Mouse (Mus musculus): Measurements from ENCODE around the gene Acsl5. TPM values are rescaled to one million over a fixed set of nuclear protein-coding genes. Genes with fewer than 3 reads are reported as not detected.

The Acsl5 gene
- total and polyA plus RNA-seq, 3 experiments = 21.8 to 111 (median 30.1) TPM

Other genes with a start within 250 kb of the Acsl5 start
- 24.8 and 26.1 TPM in 2 replicates for gene Gpam, start 124.7 kb upstream of the Acsl5 start, total RNA-seq (2014; fragmentation: Nextera tagmentation)
- 25.0 and 26.7 TPM in 2 replicates for gene Gpam, start 124.7 kb upstream of the Acsl5 start, total RNA-seq (2017)
- 6.8 and 10.3 TPM in 2 replicates for gene Gpam, start 124.7 kb upstream of the Acsl5 start, polyA plus RNA-seq (2012)
- gene Tectb, start 71.2 kb upstream of the Acsl5 start, total RNA-seq (2014; fragmentation: Nextera tagmentation) = not detected in 2 replicates
- 0.11 and 0.17 TPM in 2 replicates for gene Tectb, start 71.2 kb upstream of the Acsl5 start, total RNA-seq (2017)
- not detected in 2 replicates for gene Tectb, start 71.2 kb upstream of the Acsl5 start, polyA plus RNA-seq (2012)
- not detected in 2 replicates for gene Gucy2g, start 10.7 kb upstream of the Acsl5 start, total RNA-seq (2014; fragmentation: Nextera tagmentation)
- gene Gucy2g, start 10.7 kb upstream of the Acsl5 start, total RNA-seq (2017) = 0.11 TPM in 1 of 2 replicates, not detected in the other
- not detected in 2 replicates for gene Gucy2g, start 10.7 kb upstream of the Acsl5 start, polyA plus RNA-seq (2012)
- 50.4 and 51.0 TPM in 2 replicates for gene Zdhhc6, start 64.1 kb downstream of the Acsl5 start, total RNA-seq (2014; fragmentation: Nextera tagmentation)
- 62.8 and 71.4 TPM in 2 replicates for gene Zdhhc6, start 64.1 kb downstream of the Acsl5 start, total RNA-seq (2017)
- 31.4 and 33.8 TPM in 2 replicates for gene Zdhhc6, start 64.1 kb downstream of the Acsl5 start, polyA plus RNA-seq (2012)
- 33.0 and 38.0 TPM in 2 replicates for gene Vti1a, start 64.4 kb downstream of the Acsl5 start, total RNA-seq (2014; fragmentation: Nextera tagmentation)
- 29.7 and 33.2 TPM in 2 replicates for gene Vti1a, start 64.4 kb downstream of the Acsl5 start, total RNA-seq (2017)
- gene Vti1a, start 64.4 kb downstream of the Acsl5 start, polyA plus RNA-seq (2012) = 7.4 and 7.7 TPM in 2 replicates